Mouse (Mus musculus) CD4-positive, CD25-positive, alpha-beta regulatory T cell, adult 4 months (primary cell): Measurements from ENCODE around the gene Mxi1. TPM values are rescaled to one million over a fixed set of nuclear protein-coding genes. Genes with fewer than 3 reads are reported as not detected.

Source experiments
- ATAC-seq: one replicate; pipeline ENCODE4 v1.8.0; 2017
- polyA plus RNA-seq, 2 experiments: library from polyadenylated mRNA; unstranded; fragments of 100-300 nt; shearing (Covaris generic); gene quantifications; one replicate each; pipeline ENCODE4 v1.2.1; 2017

The Mxi1 gene
- polyA plus RNA-seq, 2 experiments from 2014 or later = 4.8 to 6.2 TPM

DNA sequence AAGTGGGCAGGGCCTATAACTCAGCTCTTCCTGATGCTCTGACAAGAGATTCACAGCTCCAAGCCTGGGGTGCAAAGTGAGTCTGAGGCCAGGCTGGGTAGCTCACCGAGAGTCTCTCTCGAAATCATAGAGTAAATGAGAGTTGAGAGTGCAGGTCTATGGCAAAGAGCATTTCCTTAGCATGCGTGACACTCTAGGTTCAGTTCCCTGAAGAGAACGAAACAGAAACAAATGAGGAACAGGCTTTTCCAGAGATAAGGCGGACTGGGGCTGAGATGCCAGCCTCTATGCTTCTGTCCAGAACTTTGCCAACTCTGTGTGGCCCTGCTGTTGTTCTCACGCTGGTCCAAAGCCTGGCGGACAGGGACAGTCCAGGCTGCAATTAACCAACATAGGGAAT, 6.9 kb upstream of the Mxi1 start:
- ATAC-seq = no peak

DNA sequence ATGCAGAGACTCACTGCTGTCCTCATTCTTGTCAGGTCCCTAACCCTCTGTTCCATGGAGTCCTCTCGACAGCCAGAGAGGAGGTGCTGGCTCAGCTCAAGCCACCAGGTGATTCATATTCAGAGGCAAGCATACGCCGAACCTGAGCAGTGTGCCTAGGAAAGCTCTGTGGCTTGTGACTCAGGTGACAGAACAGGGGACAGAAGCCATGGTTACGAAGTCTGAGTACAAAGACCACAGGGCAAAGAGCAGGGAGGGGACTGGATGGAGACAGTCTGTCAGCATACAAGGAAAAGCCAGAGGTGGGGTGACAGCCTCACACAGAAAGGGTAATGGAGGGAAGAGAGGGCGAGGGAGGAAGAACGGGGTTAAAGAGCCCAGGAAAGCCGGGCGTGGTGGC, 4.7 kb upstream of the Mxi1 start:
- ATAC-seq = no peak

DNA sequence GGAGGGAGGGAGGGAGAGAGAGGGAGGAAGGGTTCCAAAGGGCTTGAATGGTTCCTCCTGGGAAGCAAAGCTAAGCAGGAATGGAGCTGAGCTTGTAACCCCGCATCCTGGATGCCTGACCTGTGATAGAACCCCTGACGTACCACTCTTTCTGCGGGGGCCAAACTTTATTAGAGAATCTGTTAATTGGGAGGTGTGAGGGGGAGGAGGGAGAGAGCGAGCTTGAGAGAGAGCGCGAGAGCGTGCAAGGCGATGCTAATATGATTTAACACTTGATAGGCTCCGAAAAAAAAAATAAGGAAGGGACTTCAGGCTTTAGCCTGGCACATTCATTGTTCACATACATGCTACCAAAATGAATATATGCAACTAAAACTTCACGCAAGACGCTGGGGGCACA, 3.6 kb upstream of the Mxi1 start:
- no peak for ATAC-seq

DNA sequence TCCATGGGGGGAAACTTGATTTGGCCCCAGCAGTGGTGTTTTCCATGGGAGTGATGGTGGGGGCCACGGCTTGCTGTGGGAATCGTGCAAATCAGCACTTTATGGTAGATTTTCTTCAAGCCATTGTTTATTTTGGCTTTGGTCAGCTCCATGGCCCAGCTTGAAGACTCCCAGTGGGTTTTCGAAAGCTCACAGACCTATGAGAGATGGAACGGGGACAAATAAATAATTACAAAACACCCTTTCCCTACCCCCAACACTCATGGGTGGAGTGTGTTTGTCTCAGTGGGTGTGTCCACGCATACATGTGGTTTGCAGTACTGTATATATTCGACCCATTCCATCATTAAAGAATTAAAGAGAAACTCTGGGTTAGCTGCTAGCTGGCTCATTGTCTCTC, 3.1 kb upstream of the Mxi1 start:
- no peak for ATAC-seq

DNA sequence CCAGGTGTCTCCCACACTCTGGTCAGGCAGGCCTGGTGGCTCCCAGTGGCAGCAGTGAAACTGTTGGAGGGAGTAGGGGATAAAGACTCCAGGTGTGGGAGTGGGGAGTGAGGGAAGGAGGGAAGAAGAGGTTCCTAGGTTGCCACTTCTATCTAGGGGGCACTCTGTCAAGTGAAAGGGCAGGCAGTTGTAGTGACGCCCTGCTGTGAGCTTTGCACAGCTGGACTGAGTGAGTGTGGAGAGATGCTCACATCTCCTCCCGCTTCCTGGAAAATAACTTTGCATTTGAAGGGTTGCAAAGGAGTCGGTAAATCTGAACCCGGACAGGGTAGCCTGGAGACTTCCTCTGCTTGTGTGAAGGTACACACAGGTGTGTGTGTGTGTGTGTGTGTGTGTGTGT, 687 bp upstream of the Mxi1 start:
- ATAC-seq = no peak

DNA sequence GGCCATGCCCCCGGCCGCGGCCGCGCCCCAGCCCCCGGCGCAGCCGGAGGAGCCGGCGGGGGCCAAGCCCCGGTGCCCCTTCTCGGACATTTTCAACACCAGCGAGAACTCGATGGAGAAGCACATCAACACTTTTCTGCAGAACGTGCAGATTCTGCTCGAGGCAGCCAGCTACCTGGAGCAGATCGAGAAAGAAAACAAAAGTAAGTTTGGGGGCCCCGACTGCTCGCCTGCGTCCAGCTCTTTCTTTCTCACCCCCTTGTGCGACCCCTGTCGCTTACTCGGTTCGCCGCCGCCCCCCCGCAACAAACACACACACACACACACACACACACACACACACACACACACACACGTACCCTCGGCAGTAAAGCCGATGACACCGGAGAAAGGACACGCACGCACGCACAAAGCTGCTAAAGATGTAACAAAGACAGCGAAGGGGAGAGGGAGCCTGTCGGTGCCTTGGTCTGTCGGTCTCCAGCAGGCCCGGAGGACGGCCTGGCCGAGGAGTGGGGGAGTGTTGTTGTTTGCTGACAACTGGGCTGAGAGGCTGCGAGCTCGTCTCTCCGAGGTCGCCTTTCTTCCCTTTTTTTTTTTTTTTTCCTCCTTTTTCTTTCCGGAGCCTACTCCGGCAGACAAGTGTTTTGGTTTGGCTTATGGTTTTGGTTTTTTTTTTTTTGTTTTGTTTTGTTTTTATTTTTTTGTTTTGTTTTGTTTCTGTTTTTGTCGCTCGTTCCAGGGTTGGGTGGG, 629 bp downstream of the Mxi1 start:
- no peak for ATAC-seq

DNA sequence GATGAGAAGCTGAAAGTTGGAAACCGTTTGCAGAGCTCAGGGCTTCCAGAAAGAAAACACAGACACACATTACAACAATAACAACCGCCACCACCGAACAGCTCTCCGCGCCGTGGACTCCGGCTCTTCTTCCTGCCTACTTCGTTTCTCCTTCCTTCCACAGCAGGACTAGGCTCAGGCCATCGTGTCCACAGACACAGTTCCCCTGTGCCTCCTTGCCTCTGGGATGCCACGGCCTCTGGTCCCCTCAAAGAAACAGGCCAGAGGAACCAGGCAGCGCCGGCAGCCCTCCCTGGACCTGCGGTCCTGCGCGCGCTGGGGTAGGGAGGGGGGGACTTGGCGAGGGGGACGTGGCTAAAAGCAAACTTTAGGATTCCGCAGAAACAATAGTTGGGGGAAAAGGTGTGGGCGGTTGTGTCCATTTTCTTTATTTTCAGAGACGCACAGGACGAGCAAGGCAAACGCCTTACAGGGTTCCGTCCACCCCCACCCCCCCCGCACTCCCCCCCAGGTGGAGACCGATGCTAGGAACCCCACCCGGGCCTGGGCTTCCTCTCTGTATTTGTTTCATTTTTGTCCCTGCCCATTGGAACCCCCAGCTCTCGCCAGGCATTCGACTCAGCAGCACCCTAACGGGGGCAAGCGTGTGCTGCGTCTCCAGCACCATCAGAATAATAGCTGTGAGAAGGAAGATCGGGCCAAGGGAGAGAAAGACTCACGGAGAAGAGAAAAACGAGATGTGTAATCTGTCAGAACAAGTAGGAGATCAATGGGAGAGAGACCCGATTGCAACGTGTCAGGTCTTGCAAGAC, 1.4 kb downstream of the Mxi1 start:
- no peak for ATAC-seq

DNA sequence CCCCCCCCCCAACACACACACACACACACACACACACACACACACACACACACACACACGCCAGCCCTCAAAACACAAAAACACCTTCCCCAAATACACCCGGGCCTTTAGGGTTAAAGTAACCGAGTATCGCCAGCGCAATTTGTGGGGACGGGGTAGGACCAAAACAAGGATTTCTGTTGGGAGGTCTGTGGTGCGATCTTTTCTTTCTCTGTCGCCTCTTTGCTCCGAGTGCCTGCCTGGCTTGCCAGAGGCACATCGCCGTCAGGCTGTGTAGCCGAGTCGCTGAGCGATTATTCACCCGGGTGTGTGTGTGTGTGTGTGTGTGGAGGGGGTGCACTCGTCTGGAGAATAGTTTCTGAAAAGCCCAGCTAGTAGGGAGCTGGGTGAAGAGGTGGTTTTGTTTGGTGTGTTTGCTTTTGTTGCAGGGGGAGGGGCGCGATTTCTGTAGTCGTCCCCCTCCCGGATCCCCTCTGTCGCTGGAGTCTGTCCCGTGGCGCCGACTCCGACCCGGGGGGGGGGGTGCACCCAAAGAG, 2.1 kb downstream of the Mxi1 start:
- peak; percentile 8 for ATAC-seq

DNA sequence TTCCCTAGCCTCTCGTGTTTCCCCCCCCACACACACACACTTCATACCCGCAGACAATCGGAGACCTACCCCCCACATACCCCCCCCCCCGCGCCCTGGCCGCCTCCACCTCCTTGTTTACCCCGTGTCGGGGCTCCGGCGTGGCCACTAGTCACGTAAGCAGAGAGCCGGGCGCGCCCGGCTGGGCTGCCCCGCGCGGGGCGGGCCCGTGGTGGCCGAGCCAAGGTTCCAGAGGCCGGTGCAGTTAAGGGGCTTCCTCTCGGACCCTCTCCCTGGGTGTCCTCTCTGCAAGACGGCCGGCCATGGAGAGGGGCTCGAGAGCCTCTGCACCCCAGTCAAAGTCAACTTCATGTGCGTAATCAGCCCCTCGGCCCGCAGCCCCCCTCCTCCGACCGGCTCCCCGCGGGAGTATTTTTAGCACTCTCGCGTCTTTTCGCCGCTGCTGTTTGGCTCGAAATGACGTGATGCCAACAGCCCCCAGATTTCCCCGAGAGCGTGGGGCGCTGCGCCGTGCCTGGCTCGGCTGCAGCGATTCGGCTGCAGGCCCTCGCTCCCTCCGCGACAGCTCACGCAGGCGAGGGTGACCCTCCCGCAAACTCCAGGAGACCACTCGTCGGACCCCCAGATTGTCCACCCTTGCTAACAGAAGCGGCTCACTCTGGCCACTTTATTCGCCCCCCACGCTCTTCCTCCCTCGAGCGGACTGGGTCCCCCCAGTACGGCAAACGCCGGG, 2.8 kb downstream of the Mxi1 start:
- peak; percentile 58 for ATAC-seq

DNA sequence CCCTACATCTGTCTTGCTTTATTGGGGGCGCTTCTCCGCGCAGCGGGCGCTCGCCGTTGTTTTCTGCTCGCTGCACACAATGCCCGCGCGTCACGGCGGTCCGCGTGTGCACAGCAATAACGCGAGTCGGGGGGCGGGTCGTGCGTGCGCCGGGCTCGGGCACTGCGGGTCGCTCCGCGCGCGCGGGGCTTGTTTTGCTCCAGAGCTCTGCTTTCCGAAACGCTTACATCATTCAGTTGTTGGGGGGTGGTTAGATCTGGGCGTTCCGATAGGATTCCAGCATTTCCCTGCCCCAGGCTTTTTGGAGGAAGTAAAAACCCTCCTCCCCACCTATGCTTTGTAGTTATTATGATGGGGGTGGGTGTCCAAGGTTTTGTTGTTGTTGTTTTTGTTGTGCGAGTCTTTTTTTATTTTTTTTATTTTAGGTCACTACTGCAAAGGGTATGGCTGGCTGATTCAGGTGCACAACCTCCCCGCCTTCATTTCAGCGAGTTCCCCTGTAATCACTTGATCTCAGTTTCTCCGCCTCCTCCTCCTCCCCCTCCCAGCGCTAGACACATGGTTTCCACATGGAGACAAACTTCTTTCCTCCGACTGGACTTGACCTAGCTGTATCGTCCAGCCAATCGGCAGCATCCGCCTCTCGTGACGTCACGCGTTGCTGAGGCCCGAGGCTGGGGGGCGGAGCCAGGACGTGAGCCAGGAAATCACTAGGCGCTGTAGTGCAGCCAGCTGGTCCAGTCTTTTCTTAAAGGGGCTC, 3.5 kb downstream of the Mxi1 start:
- peak; percentile 72 for ATAC-seq

DNA sequence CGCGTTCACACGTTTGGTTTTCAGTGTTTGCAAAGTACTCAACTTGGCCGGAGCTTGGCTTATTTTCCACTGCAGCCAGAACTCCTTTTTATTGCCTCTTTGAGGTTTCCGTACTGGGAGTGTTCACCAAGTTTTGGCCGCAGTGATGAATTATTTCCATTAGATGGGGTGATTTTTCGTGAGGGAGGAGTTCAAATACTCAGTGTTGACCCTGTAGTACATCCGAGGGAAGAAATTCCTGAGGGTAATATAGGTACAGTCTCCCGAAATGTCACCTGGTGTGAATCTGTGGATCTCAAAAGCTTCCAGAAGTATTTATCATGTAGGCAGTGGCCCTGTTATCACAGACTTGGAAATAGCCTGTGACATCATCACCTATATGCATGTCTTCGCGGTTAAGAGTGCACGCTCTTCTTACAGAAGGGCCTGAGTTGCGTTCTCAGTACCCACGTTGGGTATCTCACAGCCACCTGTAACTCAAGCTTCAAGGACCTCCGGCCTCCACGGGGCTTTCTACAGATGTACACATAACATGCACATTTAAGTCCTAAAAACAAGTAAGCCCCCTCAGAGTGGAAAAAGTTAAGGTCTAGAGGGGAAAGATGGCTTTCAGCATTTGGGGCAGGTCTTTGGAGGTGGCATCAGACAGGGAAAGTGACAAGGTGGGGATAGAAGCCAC, 4.4 kb downstream of the Mxi1 start:
- ATAC-seq = no peak

DNA sequence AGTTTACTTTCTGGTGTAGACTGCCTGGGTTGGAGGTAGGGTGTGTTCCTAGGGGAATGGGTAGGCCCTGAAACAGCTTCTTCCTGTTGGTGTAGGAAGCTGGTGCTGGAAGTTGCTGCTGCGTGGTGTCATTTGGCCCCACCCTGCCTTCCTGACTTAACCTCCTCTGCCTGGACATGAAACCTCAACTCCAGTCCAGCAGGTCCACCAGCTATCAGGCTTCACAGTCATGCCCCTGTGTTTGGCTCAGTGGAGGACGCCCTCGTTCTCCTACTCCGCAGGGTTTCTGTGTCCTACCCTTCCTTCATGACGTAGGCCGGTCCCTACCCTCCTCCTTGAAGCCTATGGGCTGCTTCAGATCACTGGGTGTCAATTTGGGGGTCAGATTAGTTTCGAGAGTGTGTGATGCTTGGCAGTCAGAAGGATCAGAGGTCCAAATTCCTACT, 4.9 kb downstream of the Mxi1 start:
- ATAC-seq = no peak

DNA sequence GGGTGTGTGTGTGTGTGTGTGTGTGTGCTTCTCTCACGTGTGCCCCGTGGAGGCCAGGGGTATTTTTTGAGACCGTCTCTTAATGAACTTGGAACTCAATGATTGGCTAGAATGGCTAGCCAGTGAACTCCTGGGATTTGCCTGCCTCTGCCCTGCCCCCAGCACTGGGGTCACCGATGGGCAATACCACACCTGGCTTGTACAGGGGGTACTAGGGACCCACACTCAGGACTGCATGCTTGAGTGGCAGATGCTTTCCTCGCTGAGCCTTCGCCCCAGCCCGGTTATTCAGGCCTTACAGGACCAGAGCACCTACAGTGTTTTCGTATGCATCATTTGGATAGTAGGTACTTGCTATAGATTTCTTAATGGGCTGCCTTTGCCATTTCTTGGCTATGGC, 5.8 kb downstream of the Mxi1 start:
- no peak for ATAC-seq

DNA sequence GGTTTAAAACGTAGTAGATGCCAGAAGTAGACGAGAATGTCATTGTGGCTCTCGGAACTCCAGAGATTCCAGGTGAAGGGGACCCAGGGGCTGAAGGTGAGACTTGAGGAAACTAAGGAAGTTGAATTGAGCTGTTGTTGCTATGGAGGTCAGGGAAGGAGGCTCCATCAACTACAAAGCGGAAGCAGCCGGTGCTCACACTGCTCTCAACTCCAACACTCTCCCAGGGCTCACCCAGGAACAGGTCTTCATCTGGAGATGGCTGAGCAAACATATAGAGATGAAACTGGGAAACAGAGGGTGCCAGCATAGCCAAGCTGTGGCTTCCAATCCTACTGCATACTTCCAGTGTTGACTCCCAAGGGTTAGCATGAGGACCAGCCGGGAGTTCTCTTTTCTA, 6.6 kb downstream of the Mxi1 start:
- no peak for ATAC-seq

DNA sequence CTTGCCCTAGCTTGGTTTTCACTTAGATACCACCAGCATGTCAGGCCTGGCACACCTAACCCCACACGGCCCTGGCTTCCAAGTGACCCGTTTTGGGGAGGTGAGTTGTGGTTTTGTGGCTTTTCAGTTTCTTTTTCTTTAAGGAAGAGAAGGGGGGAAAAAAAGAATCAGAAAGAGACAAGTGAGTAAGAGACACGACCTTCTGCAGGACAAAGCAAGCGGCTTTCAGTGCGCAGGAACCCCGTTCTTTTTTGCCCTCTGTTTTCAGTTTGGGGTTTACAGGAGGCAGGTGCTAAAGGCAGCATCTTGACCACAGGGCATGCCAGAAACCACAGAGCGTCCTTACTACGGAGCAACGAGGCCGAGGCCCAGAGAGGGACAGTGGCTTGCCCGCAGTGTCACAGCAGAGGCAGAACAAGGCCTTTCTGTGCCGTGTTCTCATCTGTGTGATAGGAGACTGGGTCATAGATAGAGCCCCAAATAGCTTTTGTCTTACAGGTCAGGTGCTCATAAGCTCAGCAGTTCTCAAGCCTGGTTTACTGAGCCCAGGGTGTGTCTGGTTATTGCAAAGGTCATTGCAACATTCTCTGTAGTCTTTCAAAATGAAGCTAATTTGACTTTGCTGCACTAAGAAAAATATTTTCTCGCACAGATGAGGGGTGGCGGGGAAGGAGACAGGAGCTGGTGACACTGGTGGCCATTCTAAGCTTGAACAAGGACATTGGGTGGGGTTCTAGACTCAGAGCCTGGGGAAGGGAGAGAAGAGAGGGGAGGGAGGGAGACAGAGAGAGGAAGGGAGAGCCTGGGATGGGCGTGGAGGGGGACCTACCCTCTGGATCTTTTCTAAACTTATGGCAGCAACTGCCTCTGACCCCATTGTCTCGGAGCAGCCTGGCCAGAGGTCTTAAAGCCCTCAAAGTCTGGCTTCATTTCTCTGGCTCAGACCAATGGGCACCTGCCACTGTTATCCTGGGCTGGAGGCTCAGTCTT, 8.1 kb downstream of the Mxi1 start:
- ATAC-seq = no peak

DNA sequence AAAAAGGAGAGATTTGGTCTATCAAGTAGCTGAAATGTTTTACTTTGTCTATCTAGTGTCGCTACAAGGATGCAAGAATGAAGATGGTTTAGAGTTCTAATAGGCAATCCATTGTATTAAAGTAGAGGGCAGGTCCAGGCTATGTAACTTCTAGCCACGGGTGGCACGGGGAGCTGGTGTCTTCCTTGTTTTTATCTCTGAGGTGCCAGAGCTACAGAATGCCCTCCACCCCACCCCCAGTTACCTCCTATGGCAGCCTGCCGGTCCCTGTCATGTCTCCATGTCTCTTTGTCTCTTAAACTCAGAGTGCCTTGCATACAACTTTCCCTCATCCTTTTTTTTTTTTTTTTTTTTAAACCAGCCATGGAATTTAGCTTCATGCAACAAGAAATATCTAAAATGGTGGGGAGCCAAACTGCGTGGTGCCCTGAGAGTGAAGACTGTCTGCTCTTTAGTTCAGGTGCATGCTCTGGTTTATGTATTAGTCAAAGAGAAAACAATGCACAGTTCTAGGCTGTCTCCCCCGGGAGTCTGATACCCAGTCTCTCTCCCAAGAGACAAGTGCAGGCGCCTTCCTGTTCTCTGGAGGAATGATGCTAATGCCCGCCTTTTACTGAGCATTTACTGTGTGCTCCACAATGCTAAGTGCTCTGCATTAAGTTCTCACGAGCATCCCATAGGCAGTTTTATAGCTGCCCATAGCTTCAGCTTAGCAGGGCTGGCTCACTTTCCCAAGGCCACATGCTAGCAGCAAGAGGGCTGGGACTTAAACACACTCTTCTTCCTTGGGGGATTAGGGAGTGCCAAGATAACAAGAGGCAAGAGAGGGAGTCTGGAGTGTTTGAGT, 10.2 kb downstream of the Mxi1 start:
- ATAC-seq = no peak

DNA sequence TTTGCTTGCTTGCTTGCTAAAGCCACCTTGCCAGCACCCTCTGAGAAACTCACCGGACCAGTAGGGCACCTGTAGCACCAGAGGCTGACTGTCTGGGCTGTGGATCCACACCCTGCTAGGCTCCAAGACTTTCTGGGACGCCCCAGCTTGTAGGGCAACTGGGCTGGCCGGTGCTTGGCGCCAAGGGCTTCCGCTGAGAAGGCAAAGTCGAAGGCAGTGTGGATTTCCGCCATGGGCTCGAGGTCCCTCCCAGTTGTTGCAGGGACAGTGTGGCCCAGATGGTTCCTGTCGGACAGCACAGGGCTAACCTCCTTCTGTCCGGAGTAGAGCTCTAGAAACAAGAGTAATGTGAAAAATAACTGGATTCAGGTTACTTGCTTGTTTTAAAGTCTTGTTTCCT, 11.0 kb downstream of the Mxi1 start:
- ATAC-seq = no peak

DNA sequence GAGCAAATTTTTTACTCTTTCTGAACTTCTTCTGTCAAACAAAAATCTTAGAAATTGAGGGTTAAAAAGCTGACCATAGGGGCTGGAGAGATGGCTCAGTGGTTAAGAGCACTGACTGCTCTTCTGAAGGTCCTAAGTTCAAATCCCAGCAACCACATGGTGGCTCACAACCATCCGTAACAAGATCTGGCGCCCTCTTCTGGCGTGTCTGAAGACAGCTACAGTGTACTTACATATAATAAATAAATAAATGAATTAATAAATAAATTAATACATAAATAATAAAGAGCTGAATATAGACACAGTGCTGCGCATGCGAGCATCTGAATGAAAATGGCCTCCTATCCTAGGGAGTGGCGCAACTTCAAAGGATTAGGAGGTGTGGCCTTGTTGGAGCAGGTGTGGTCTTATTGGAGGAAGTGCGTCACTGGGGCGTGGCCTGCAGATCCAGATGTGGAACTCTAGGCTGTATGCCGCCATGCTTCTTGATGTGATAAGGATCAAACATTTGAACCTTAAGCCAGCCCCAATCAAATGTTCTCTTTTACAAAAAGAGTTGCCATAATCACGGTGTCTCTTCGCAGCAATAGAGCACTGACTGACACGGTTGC, 12.2 kb downstream of the Mxi1 start:
- ATAC-seq = no peak

DNA sequence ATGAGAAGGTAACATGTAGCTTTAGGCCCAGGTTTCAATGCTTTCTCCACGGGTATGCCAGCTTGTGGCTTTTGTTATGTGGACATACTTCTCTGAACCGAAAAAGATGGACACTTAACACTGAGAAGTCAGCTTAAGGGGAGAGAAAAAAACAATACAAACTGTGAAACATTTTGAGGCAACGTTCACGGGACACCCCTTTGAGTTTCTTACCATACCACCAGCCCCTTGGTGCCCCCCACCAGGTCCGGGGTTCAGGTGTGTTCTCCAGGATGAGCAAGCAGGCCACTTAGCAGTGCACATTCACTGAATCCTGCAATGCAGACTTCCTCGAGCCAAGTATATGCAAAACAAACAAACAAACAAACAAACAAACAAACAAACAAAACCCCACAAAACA, 14.5 kb downstream of the Mxi1 start:
- ATAC-seq = no peak
